Mouse (Mus musculus): ENCODE measurements at regions not wholly inside any gene's neighbourhood (a gene's known extent, or its start where the extent isn't known, plus 50 kb on each side); places are given as distances from the start of the nearest gene placed in this dataset.
A peak's percentile ranks its signal among the peaks of the same experiment; 100 is the strongest.

DNA sequence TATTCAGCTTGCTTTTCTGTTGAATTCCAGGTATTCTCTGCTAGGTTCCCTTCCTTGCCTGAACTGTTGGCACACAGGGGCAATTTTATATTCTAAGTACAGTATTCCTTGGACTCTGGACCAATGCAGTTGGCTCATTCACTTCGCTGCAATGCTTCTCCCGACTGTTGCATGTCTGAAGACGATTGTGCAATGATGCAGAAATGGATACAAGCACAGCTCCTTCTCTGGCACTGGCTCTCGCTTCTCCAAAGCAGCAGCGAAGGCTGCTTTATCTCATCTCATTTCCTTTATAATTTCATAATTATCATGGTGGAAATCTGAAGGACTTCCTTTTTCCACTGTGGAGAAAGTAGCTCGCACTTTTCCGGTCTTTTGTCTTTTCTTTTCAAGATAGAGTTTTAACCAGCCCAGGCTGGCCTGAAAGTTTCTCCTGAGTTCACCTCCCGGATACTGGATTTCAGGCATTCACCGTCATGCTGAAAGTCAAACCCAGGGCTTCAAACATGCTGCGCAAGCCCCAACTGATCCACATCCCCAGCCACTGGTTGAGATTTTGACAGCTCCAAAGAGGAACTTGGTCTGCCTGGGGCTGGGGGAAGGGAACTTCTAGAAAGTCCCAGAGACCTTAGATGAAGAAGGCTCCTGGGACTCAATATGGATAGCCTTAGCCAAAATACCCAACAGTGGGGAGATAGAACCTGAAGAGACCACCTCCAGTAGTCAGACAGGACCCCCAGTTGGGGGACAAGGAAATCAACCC, 55.6 kb upstream of the Akirin2 start:
- DNase-seq (ENCODE audit: low read depth, low spot score): peak; percentile 10

- peak; percentile 5 for DNase-seq (ENCODE audit: low read depth, low spot score)
These were observed 52.4 kb upstream of the Akirin2 start for GRCm38 (mm10) chr4:34498325-34498724.

- DNase-seq (ENCODE audit: low read depth, low spot score): peak; percentile 93
These were observed 52.0 kb upstream of the Akirin2 start for GRCm38 (mm10) chr4:34498781-34499180.

GRCm38 (mm10) chr4:34499731-34500130, 51.0 kb upstream of the Akirin2 start:
- peak; percentile 31 for DNase-seq (ENCODE audit: low read depth, low spot score)

Measured in brain, adult 2 months (tissue).